Mouse (Mus musculus): ENCODE measurements around the gene Irx5. TPM values are rescaled to one million over a fixed set of nuclear protein-coding genes. Genes with fewer than 3 reads are reported as not detected.

Irx5 gene
- polyA plus RNA-seq, 1 experiment from 2014 or later = 7.5 TPM

DNA sequence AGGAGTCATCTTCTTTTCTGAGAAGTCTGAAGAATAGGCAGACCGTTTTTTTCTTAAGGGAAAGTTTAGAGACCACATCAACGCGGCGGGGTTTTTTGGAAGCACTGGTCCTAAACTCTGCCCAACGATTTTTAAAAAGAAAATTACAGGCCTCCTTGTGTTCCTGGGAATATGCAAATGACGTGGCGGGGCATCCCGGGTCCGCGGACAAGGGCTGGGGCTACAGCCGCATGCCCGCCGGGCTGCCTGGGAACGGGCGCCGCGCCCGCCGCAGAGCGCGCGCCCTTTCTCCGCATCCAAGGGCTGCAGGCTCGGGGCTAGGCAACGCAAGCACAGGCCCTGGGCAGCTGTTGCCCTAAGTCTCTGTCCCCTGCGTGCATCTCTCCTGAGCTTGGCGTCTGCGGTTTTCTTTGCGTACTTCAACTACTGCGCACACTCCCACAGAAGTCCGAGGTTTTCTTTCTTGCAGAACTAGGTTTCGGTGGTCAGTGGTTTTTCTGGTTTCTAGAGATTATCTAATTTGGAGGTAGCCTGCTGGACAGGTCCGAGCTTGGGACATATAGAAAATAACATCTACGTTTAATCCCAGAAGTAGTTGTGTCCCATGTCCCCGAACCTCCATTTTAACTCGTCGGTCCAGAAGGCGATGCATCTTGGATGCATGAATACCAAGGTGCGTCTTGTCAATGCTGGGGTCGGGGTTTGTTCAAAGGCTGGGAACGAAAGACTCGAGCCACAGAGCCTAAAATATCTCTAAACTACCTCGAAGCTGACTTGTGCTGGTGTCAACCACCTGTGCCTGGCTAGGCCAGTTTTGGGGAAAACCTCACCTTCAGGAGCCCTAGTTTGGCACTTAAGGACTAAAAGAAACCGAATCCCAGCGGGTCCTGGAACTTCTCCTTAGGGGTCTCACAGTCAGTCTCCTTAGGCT is 6.1 kb downstream of the Irx5 start:
- peaks cover 92% of the 10 kb centered on the region for H3K27me3 ChIP-seq
- no peak overlapping the region for H3K27ac ChIP-seq
- no peaks in the 10 kb centered on the region for H3K9me3 ChIP-seq
- no peak for ATAC-seq (ENCODE audit: low FRiP score)
- WGBS = 1% methylated on average over 45 of the region's 45 CpGs
- H3K36me3 ChIP-seq (replicated peaks) = no peaks in the 10 kb centered on the region
- H3K4me1 ChIP-seq = peaks cover 62% of the 10 kb centered on the region
- peak overlapping the region; percentile 38; the same call in 1 of the 2 replicates for H3K9ac ChIP-seq
- peak overlapping the region; percentile 26 for H3K4me3 ChIP-seq (replicated peaks)
- peak overlapping the region; percentile 30 for H3K4me2 ChIP-seq

DNA sequence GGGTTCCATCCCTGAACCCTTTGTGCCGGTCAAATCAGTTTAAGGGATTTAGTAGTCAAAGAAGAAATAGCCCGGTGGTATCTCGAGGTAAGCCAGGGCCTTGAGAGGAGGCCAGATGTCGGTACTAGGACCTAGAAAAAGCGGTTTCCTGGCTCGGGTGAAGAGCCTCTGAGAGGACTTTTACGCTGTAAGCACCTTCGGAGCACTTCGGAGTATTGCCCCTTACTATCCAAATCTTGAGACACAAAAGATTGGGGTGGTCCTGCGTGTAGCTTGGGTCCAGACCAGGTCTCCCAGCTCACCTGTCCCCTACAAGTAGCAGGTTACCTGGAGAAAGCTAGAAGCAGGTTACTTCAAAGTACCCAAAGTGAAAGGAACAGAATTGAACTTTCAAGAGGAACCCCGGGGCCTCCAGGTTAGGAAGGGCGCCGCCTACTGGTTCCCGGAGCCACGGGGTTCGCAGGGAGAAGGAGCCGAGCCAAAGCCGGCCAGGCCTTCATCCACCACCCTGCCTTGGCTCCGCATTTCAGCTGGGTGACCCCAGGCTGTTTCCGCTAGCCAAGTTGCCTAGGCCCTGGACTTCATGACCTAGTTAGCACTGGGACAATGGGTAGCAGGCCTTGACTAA is 6.8 kb downstream of the Irx5 start:
- no peak overlapping the region for H3K27ac ChIP-seq
- no peaks in the 10 kb centered on the region for H3K9me3 ChIP-seq
- 0 out of 2 replicates have a peak overlapping the region, but pooled peaks have one; percentile 11 for H3K4me3 ChIP-seq (replicated peaks)
- no peak for ATAC-seq (ENCODE audit: low FRiP score)
- peaks cover 59% of the 10 kb centered on the region for H3K4me1 ChIP-seq
- no peak overlapping the region for H3K9ac ChIP-seq
- no peaks in the 10 kb centered on the region for H3K36me3 ChIP-seq (replicated peaks)
- peak overlapping the region; percentile 30; the same call in 1 of the 2 replicates for H3K4me2 ChIP-seq
- H3K27me3 ChIP-seq = peaks cover 93% of the 10 kb centered on the region
- WGBS = 1% methylated on average over 20 of the region's 20 CpGs

DNA sequence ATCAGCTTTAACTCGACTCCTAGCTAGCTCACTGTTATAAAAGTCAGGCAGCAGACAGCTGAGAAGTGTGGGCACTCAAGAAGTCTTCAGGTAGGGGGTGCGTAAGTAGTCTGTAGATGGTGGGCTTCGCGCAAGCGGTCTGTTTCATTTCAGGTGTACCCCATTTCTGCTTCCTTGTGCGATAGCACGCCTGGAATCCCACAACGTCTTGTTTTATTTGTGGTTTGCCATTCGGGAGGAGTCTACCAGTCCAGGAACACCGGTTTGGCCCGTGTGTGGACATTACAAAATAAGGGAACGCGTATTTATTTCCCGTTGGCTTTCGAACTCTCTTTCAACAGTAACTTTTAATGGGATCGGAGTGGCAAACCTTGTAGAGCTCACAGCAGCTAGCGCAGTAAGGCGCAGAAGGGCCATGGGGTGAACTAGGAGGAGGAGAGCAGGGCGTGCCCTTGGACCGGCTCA is 7.4 kb downstream of the Irx5 start:
- Histone ChIP-seq H3K9ac (no peak overlapping the region), H3K27ac (no peak overlapping the region), H3K9me3 (no peaks in the 10 kb centered on the region), H3K27me3 (peaks cover 93% of the 10 kb centered on the region), H3K4me1 (peaks cover 57% of the 10 kb centered on the region), H3K4me3 (replicated peaks) (peak overlapping the region; percentile 11; the same call in 1 of the 2 replicates), H3K4me2 (0 out of 2 replicates have a peak overlapping the region, but pooled peaks have one; percentile 30), H3K36me3 (replicated peaks) (no peaks in the 10 kb centered on the region)
- no peak for ATAC-seq (ENCODE audit: low FRiP score)
- WGBS = 11% methylated on average over 20 of the region's 20 CpGs

DNA sequence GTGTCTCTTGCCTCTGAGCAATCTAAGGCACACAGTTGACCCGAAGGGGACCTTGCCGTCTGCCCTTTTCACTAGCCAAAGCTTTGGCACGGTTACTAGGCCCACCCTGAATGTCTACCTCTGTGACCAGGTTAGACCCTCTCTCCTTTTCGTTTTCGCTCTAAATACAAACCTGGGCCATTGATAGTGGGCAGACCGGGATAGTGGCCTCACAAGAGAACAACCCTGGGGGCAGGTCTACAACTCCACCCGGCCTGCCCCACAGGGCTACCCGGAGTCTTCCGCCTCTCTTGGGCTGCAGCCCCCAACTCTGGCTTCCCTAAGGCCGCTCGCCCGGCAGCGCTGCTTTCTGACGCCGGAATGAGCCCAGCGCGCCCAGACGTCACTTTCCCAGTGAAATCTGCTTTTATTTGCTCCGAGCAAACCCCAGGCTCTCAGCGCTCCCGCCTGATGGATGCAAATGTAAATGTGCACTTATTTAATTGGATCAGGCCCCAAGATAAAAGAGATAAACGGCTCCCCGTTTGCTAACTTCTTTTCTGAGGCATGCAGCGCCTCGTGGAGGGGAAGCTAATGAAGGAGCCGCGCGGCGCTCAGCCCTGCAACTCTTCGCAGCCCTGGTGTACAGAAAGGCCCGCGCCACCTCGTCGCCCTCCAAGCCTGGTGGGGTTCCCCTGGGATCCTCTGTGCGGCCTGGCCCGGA is 8.0 kb downstream of the Irx5 start:
- Histone ChIP-seq H3K9me3 (no peaks in the 10 kb centered on the region), H3K27ac (no peak overlapping the region), H3K9ac (no peak overlapping the region), H3K4me3 (replicated peaks) (peak overlapping the region; percentile 4), H3K4me2 (peak overlapping the region; percentile 15; the same call in 1 of the 2 replicates), H3K4me1 (peaks cover 51% of the 10 kb centered on the region), H3K36me3 (replicated peaks) (no peaks in the 10 kb centered on the region), H3K27me3 (peaks cover 93% of the 10 kb centered on the region)
- WGBS = under 1% methylated on average over 36 of the region's 36 CpGs
- ATAC-seq (ENCODE audit: low FRiP score) = no peak

DNA sequence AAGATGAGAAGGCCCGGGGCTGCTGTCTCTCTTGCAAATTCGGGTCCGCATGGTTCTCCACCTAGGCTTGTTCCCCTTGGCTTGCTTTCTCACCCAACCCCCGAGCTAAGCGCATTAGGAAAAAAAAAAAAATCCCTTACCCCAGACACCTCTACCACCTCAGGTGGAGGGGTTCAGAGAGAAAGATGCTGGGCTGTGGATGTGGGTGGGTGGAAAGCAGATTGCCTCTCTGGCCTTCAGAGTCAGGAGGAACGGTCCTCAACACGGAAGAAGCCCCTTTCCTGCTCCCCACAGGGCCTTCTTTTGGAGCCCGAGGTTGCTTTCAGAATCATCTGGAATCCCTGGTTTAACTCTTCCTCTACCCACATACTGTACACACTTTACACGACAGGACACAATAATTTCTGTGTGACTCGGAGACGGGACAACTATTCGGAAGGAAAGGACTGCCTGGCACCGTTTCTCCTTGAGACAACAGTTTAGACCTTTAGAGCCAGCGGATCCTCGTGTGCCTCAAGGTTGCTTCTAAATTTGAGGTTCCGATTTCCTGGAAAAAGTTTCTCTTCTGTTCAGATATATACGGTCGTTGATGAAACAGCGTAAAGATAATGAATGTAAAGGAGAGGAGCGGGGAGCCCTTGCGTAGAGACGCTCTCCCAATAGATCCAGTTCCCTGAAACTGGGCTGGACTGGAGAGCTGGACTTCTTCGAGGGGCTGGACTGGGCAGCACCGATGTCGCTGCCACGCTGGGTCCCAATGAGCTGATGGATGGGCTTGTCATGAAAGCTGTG is 8.7 kb downstream of the Irx5 start:
- 4% methylated on average over 26 of the region's 26 CpGs for WGBS
- no peak overlapping the region for H3K9ac ChIP-seq
- H3K27ac ChIP-seq = no peak overlapping the region
- H3K27me3 ChIP-seq = peaks cover 94% of the 10 kb centered on the region
- peaks cover 49% of the 10 kb centered on the region for H3K4me1 ChIP-seq
- no peaks in the 10 kb centered on the region for H3K36me3 ChIP-seq (replicated peaks)
- no peak overlapping the region for H3K4me3 ChIP-seq (replicated peaks)
- H3K4me2 ChIP-seq = peak overlapping the region; percentile 15; the same call in 1 of the 2 replicates
- ATAC-seq (ENCODE audit: low FRiP score) = no peak
- no peaks in the 10 kb centered on the region for H3K9me3 ChIP-seq

DNA sequence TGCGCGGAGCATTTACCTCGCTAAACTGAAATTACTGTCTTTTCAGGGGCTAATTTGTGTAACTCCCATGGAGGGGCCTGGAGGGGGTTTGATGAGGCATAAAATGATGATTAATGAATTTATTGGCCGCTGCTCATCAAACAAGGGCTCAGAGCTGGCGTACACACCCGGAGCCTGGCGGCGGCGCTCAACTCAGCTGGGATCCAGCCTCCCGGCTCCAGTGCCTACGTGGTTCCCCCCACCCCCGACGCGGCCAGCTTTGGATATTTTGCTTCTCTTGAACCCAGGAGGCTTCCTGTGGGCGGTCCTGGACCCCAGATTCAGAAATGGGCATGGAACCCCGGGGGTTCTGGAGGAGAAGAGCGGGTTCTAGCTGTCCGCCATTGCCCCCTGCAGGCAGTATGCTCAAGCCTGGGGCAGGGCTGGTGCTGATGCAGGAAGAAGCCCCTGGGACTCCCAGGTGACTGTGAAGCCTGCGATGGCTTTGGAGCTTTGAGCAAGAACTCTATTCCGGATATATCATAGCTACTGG is 9.4 kb downstream of the Irx5 start:
- WGBS = 4% methylated on average over 20 of the region's 20 CpGs
- H3K9ac ChIP-seq = no peak overlapping the region

DNA sequence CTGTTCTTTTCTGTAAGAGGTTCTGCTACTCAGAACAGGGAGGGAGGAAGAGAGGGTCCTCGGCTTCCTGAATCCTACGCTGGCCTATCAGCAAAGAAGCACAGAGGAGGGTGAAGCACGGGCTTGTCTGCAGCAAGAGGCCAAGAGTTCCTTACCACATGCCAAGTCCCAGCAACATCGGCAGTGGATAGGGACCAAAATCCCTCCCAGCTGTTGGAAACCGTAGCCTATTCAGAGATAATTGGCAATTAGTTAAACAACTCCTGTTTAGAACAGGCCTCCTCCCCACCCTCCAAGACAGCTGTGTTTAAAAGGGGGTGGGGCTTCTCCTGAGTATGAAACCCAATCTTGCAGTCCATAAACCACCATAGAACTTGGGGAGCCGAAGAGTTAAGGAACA is 22.1 kb downstream of the Irx5 start:
- Histone ChIP-seq H3K4me2 (no peak overlapping the region), H3K36me3 (replicated peaks) (no peaks in the 10 kb centered on the region), H3K27me3 (peaks cover 81% of the 10 kb centered on the region), H3K4me1 (peaks cover 8% of the 10 kb centered on the region), H3K4me3 (replicated peaks) (no peak overlapping the region), H3K9me3 (no peaks in the 10 kb centered on the region), H3K9ac (no peak overlapping the region), H3K27ac (no peak overlapping the region)
- ATAC-seq (ENCODE audit: low FRiP score) = no peak
- 20% methylated on average over 6 of the region's 6 CpGs for WGBS

More for the DNA sequence above, 9.4 kb downstream of the Irx5 start:
- H3K27ac ChIP-seq = no peak overlapping the region
- H3K4me2 ChIP-seq = no peak overlapping the region; the same call in 1 of the 2 replicates
- 0 out of 2 replicates have a peak overlapping the region, but pooled peaks have one; percentile 7 for H3K4me3 ChIP-seq (replicated peaks)
- 0 out of 2 replicates have a peak, but pooled peaks have one; percentile 24 for ATAC-seq (ENCODE audit: low FRiP score)
- H3K27me3 ChIP-seq = peaks cover 94% of the 10 kb centered on the region
- H3K4me1 ChIP-seq = peaks cover 47% of the 10 kb centered on the region
- H3K9me3 ChIP-seq = no peaks in the 10 kb centered on the region
- no peaks in the 10 kb centered on the region for H3K36me3 ChIP-seq (replicated peaks)

DNA sequence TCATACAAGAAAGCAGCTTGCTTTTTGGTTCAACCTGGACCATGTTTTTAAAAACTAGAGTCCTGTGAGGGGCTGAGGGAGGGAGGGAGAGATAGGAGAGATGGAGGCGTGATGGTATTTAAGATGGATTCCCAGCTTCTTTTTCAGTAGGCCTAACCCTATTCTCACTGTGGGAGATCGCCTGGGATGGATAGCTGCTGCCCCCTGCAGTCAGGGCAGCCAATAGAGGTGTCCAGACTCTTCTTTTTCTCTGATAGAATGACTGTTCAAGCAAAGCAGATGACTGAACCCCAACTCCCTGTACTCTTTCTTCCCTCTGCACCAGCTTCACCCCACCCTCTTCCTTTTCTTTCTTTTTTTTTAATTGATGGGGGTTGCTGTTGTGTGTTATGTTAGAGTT is 23.1 kb downstream of the Irx5 start:
- Histone ChIP-seq H3K4me2 (no peak overlapping the region), H3K27me3 (peaks cover 72% of the 10 kb centered on the region), H3K9ac (no peak overlapping the region), H3K9me3 (no peaks in the 10 kb centered on the region), H3K36me3 (replicated peaks) (no peaks in the 10 kb centered on the region), H3K27ac (no peak overlapping the region), H3K4me3 (replicated peaks) (no peak overlapping the region), H3K4me1 (peaks cover 8% of the 10 kb centered on the region)
- no peak for ATAC-seq (ENCODE audit: low FRiP score)
- WGBS = 40% methylated on average over 2 of the region's 2 CpGs

DNA sequence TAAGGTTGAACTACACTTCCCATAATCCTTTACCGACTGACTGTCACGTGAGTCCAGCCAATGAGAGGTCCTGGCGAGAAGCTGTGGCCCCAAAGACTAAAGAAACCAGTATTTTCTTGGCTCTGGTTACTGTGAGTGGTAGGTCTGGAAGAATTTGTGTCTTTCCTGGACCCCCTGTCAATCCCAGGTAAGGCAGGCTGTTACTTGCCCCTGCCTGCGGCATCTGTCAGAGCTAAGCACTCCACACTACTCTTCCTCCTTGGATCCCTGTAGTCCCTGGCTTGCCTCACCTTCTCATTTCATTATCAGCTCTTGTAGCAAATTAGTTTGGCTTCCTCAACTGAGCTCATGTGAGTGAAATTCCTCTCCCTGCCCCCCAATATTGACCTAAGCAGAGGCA is 30.5 kb downstream of the Irx5 start:
- H3K4me2 ChIP-seq = no peak overlapping the region
- no peak overlapping the region for H3K27ac ChIP-seq
- no peaks in the 10 kb centered on the region for H3K9me3 ChIP-seq
- no peak overlapping the region for H3K9ac ChIP-seq
- H3K4me1 ChIP-seq = no peaks in the 10 kb centered on the region
- WGBS = 86% methylated on average over 4 of the region's 4 CpGs
- no peak overlapping the region for H3K4me3 ChIP-seq (replicated peaks)
- peaks cover 34% of the 10 kb centered on the region for H3K27me3 ChIP-seq
- H3K36me3 ChIP-seq (replicated peaks) = no peaks in the 10 kb centered on the region
- no peak for ATAC-seq (ENCODE audit: low FRiP score)

DNA sequence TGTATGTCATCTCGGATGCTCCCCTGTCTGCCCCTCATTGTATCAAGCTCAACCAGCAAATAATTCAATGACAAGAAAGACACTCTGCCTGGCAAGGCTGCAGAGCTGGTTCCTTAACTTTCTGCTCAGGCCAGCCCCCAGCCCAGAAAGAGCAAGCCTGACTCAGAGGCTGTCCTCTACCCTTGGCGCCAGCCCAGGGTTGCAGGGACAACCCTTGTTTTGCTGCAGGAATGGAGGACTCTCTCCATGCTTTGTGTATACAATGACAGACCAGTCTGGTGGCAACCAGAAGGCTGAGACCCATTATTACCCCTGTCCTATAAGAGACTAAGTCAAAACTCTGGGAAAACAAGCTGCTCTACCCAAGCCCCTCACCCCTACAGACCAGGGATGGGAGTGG is 46.8 kb downstream of the Irx5 start:
- Histone ChIP-seq H3K4me2 (no peak overlapping the region), H3K9ac (no peak overlapping the region), H3K4me3 (replicated peaks) (no peak overlapping the region), H3K27me3 (peaks cover 5% of the 10 kb centered on the region; the same call in 1 of the 2 replicates), H3K4me1 (peaks cover 6% of the 10 kb centered on the region), H3K27ac (no peak overlapping the region), H3K9me3 (no peaks in the 10 kb centered on the region), H3K36me3 (replicated peaks) (no peaks in the 10 kb centered on the region)
- 68% methylated on average over 2 of the region's 2 CpGs for whole genome bisulfite sequencing
- no peak for ATAC-seq (ENCODE audit: low FRiP score)

DNA sequence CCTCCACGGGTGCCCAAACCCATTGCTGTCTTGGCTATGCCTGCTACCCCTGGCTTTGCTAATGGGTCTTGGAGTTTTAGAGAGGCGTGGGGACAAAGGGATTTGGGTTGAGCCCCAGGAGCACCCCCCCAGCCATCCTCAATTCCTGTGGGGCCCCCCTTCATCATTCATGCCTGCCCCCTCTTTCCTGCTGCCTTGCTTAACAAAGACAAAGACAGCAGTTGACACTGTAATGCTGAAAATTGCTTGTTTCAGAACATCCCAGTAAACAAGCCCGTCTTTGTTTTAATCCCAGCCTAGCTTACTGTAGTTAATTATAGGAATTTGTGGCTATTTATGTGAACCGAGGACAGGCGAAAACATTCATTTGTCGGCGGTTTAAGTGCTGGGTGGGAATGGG is 50.7 kb downstream of the Irx5 start:
- H3K4me3 ChIP-seq (replicated peaks) = no peak overlapping the region
- no peak overlapping the region for H3K27ac ChIP-seq
- H3K4me2 ChIP-seq = no peak overlapping the region
- whole genome bisulfite sequencing = 35% methylated on average over 7 of the region's 7 CpGs
- H3K9ac ChIP-seq = no peak overlapping the region
- no peaks in the 10 kb centered on the region for H3K36me3 ChIP-seq (replicated peaks)
- no peaks in the 10 kb centered on the region for H3K9me3 ChIP-seq
- H3K27me3 ChIP-seq = peaks cover 10% of the 10 kb centered on the region; the same call in 1 of the 2 replicates
- peaks cover 9% of the 10 kb centered on the region for H3K4me1 ChIP-seq
- no peak; the same call in 1 of the 2 replicates for ATAC-seq (ENCODE audit: low FRiP score)

All from forebrain, embryonic 12.5 days (tissue).